Mouse (Mus musculus) cerebellum, adult 18-20 months (tissue): ENCODE data around the gene Ncf1.

Experiments
- DNase-seq, 2 experiments: peaks; one replicate each; pipeline ENCODE4 v3.0.0; 2021

Gene Ncf1

DNA sequence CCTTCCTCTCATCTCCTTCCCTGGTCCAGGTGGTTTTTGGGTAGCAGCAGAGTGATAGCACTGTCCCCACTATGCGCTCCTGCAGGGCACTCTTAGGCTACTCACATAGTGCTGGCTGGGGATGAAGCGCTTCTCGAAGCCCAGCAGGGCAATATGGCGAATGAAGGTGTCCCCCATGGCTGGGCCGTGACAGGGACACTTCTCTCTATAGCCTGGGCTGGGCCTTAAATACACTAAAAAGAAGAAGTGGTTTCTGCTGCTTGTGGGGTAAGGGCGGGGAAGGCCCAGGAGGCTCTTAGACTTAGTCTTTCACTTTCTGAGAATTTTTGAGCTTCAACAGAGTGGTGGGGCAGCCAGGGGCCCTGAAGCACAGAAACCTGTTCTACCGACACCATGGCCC is at the start of gene Ncf1:
Gene Ncf1 (minus strand): TSS at position 235 of the 400 bp plus-strand sequence.
- no peak for DNase-seq

DNA sequence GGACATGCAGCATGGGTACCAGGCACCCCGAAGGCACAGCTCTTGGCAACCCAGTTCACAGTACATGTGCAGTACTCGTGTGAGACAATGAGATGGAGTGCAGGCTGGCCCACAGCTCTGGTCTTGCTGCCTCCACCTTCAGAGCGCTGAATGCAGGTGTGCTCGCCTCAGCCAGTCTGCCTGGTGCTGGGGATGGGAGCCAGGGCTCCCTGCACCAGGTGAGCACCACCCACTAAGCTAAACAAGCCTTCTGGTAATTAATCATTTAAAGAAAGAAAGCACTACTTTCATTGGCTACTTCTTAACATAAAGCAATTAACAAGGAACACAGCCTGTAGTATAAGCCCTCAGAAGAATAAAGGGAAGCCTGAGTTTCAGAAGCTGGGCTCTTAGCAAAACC is 47.7 kb upstream of the Ncf1 start:
- DNase-seq, result no peak

DNA sequence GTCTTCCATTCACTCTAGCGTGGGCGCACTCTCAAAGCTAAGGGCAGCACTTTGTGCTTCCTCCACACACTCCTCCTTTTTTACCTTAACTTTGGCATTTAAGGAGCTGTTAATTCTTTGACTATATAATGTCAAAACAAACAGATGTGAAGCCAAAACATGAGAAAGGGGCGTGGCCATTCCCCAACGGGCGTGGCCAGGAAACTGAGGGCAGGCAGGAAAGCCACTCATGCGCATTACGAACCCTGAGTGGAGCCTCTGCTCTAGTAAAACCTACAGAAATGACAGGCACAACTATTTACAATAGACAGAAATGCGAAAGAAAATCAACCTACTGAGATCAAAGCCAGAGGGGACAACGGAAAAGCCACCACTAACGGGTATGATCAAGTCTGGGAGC is 46.1 kb upstream of the Ncf1 start:
- DNase-seq, result no peak

DNA sequence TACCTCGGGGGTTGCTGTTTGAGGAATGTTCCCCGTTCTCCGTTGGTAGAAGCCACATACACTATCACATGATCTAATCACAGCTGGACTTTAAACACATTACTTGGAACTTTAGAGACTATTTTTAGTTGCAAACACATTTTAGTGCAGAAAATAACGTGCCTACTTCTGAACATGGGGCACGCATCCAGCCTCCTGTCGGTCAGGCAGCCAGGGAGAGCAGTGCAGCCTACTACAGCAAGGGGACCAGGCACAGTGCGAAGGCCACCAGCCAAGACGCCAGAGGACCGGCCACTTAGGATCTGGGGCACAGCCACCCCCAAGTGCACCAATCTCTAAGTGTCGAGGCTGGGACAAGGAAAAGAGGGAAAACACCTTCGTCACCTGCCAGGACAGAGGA is 45.6 kb upstream of the Ncf1 start:
- DNase-seq, result no peak

DNA sequence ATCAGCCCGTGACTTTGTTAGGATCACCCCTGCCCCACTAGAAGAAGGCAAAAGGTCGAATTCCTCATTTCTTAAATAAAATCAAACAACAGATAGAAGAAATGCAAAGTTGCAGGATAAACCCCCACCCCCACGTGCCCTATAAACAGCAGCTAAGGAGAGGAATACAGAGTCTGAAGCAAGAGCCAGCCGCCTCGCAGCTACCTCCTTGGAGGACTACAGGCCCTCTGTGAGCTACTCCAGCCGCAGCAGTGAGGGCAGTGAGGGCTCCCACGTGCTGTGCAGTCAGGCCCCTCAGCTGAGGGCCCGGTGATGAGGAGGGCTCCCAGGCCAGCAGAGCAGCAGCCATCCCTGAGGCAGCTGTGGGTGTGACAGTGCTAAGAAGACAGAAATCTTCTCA is 44.3 kb upstream of the Ncf1 start:
- no peak for DNase-seq

DNA sequence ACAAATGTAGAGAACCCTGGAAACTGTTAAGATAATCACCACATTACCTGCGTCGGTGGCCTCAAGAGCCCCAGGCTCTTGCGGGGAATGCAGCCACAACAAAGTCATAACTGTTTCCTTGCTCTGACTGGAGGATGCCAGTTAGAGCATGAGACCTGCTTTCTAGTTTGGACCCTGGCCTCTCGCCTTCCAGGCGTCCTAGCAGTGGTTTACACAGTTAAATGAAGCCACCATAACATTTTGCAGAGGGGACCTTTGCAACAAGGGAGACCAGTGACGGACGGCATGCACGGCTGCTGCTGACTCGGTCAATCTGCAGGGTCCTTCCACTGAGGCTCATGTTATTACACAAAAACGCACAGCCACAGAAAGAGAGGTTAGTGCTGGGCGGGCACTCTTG is 43.3 kb upstream of the Ncf1 start:
- DNase-seq, result no peak

DNA sequence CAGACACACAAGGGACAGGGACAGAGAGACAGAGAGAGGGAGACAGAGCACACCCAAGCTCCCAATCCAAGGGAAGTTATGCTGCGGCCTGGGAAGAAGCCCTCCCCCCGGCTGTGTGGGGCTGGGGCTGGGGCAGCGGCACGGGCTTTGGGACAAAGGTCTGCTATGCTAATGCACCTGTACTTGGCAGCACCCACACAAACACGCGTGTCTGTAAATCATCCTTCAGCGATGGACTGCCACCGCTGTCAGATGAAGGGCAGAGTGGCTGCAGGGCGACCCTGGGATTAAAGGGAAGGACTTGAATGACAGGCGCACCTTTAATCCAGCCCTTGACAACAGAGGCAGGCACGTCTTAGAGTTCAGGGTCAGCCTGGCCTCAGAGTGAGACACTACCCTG is 42.0 kb upstream of the Ncf1 start:
- DNase-seq, result no peak

DNA sequence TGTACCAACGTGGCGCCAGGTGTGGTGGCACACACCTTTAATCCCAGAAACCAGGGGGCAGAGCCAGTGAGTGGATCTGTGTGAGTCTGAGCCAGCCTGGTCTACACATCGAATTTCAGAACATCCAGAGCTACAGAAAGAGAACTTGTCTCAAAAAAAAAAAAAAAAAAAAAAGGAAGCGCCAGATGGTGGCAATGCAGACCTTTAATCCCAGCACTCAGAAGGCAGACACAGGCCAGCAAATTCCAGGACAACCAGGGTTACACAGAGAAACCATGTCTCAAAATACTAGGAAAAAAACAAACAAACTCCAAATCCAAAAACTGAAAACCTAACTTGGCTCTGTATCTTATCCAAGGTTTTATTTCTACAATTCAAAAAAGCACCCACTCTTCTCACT is 41.1 kb upstream of the Ncf1 start:
- no peak for DNase-seq

DNA sequence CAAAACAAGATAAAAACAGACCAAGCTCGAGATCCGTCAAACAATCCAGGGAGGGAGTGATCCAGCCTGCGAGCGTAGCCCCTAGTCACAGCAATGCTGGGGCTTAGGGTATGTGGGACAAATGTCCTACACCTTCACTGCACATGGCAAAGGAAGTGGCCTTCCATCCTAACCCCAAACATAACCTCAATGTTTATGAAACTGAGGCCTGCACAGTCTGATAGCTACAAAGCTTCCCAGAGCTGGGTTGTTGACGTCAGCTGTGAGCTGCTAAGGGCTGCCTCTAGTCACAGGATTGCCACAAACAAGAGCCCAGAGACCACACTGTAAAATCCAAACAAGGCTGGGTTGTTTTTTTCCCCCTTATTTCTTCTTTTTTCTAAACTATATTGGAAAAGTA is 40.3 kb upstream of the Ncf1 start:
- DNase-seq, result no peak

DNA sequence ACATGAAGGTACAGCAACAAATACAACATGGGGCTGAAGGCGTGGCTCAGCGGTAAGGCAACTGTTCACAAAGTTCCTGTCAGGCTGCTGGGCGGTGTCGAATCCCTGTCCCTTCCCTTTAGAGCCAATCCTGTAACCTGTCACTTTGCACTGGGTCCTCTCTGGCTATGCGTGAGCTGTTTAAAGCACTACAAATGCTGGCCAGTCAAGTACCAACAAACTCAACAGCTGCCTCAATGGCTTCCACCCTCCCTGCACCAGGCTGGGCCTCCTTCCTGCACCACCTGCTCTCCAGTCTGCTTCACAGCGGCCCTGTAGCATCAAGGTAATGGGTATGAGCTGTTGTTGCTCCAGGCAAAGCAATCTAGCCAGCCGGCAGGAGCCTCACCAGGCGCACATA is 39.3 kb upstream of the Ncf1 start:
- no peak for DNase-seq

DNA sequence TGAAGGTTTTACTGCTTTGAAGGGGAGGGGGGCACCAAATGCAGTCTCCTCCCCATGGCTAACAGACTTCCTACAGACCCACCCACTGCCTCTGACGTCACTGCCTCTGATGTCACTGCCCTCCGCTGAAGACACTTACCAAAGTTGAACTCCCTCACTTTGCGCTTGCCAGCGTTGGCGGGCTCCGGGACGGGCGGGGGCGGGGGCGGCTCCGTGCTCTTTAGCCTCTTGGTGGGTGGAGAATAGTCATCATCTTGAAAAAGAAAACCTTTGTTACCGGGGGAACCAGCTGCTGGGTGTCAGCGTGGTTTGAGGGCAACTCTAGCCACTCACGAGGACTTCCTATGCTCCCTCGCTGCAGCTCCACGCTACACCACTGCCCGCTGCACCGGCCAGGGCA is 37.0 kb upstream of the Ncf1 start:
- DNase-seq, result no peak

DNA sequence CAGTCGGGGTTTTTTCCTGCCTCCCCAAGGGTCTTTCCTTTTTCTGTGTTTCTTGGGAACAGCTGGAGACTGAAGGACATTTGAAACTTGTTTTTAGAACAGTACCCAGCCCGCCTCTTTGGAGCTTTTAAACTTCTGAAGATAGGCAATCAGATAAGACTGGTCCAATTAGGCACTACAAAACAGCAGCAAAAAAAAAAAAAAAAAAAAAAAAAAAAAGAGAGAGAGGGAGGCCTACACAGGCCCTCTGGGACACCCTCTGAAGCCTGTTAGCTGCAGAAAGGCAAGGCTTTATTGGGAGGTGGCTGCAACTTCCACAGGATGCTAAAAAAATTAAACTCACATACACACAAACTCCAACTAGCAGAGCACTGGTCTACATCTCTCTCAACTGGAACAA is 36.5 kb upstream of the Ncf1 start:
- DNase-seq, result no peak

DNA sequence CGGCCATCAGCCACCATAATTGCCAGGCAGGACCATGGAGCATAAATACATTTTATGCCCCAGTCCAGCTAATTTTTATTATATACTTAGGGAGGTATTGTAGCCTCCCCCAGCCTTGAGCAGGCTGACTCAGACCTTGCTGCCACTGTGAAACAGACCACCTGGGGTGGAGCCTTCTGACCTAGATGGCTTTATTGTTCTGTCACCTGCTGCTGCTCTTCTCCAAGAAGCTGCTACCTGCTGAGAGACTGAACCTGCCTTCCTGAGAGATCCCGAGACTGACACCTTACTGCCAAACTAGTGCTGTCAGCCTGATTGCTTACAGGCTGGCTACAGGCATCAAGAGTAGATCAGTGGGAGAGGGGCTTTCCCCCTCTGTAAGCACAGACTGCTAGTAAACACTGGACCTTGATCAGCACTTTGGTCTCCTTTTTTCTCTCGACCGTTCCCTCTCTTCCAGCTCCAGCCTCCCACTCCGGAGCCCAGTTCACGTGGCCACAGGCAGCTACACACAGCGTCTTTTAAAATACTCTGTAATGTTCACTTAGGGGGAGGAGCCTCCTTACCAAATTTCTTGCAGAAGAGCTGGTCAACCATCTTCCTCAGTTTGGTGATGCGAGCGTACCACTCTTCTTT is 30.7 kb upstream of the Ncf1 start:
- peak; percentile 21 to 34 for DNase-seq

DNA sequence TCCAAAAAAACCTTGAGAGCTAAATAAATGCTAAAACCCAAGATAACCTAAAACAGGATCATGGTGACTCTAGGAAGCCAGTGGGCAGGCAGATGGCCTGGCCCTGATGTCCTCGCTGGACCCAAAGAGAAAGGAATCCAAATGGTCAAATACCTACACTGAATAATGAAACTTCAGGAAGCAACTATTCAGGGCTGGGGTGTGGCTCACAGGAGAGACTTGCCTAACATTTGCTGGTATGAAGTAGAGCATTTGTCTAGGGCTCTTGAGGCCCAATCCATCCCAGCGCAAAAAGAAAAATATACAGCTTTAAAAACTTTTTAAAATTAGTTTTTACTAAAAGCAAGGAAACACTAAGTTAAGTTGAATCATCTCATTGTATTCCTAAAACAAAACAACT is 29.5 kb upstream of the Ncf1 start:
- no peak for DNase-seq

DNA sequence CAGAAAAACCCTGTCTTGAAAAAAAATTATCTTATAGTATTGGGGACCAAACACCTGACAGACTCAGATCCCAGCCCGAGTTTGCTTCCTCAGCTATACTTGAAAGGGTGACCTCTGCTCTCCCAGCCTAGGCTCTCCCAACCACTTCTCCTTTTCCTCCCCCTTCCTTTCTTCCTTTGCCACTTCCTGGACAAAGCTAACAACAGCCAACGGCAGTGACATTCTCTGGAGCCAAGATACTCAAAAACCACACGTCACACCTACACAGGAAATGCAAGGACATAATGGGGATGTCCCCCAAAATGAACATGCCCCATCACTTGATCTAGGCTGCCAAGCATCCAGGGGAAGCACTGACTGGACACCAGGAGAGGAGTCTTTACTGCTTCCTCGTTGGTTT is 29.0 kb upstream of the Ncf1 start:
- DNase-seq, result no peak

DNA sequence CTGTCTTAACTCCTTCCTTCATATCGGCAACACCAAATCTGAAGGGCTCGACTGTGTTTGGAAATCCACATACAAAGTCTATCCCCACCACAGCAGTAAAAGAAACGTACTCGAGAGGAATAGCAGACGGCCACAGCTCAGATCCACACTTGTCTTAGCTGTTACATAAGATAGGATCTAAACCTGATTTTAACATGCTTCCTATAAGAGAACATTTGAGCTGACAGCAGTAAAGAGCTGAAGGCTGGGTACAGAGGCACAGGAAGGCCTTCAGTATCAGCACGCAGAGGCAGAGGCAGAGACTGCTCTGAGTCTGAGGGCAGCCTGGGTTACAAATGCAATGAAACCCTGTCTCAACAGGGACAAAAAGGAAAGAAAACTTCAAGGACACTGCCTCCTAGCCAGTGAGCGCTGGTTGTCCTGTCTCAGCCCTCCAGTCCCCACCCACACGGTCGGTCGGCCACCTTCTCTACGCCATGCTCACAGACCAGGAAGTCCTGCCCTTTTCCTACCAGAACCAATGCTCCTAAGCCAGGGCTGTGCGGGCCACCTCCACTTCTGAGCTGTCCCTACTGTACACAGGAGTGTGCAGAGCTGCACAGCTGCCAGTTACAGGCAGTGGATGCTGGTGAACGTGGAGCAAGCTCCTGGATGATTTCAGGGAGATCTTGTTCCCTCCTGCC is 28.1 kb upstream of the Ncf1 start:
- no peak for DNase-seq

DNA sequence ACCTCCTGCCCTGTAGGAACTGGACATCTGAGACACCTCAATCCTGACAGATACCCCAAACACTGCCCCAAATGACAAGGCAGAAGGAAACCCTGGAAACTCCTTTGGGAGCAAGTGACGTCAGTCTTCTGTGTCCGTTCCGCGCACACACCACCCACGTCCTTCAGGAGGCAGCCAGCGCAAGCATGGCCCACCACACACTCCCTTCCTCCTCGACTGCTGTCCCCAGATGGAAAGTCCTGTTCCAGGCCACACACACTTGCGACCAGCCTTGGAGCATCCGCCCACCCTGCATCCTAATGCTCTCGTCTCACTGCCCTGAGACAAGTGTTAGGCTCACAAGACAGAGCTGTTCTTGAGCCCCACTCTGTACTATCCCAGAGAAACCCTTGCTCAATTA is 25.9 kb upstream of the Ncf1 start:
- DNase-seq, result no peak

DNA sequence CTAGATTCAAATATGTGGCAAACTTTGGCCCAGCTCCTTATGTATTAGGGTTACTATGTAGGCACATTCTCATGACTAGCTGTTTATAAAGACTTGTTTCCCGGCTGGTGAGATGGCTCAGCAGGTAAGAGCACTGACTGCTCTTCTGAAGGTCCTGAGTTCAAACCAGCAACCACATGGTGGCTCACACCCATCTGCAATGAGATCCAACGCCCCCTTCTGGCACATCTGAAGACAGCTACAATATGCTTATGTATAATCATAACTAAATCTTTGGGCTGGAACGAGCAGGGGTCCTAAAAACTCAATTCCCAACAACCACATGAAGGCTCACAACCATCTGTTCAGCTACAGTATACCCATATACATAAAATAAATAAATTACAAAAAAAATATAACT is 24.4 kb upstream of the Ncf1 start:
- no peak for DNase-seq

DNA sequence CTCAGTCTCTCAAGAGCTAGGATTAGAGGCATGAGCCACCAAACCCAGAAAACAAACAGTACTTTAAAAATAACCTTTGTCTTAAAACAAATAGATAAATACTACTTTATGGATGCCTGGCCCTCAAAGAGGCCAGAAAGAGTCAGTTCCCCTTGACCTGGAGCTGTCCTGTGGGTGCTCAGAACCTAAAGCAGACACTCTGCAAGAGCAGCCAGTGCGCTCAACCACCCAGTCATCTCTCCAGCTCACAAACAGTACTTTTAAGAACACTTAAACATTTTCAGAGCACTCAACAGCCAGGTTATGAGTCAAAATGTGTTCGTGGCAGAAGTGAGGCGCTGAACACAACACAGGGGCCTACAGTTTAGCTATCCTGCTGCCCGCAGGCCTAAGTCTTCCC is 21.7 kb upstream of the Ncf1 start:
- DNase-seq, result no peak

DNA sequence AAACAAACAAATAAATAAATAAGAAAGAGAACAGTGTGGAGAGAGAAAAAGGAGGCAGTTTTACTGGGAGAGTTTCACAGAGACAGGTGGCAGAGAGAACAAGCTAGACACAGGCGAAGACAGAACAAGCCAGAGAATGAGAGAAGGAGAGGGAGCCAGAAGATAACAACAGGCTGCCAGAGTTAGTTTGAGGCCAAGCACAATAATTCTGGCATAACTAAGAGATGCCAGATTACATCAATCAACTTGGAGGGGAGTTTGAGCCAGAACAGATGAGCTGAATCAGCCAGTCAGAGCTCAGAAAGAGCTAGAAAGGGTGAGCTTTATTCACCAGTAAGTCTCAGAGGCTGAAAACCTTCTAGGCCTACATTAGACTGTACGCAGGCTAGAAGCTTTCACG is 21.2 kb upstream of the Ncf1 start:
- DNase-seq, result no peak

DNA sequence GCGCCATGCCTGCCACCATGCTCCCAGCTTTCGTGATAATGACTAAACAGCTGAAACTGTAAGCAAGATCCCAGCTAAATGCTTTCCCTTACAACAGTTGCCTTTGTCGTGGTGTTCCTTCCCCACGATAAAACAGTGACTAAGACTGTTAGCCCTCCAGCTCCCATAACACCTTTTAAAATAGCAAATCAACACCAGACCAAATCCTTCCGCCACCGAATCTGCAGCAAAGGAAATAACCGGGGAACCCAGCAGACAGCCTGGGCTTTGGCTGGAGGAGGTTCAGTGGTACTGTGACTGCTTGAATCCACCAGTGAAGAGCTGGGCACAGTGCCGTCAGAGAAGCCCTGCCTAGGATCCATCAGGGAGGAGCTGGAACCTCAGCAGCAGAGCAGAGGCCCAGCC is 19.8 kb upstream of the Ncf1 start:
- DNase-seq, result no peak

DNA sequence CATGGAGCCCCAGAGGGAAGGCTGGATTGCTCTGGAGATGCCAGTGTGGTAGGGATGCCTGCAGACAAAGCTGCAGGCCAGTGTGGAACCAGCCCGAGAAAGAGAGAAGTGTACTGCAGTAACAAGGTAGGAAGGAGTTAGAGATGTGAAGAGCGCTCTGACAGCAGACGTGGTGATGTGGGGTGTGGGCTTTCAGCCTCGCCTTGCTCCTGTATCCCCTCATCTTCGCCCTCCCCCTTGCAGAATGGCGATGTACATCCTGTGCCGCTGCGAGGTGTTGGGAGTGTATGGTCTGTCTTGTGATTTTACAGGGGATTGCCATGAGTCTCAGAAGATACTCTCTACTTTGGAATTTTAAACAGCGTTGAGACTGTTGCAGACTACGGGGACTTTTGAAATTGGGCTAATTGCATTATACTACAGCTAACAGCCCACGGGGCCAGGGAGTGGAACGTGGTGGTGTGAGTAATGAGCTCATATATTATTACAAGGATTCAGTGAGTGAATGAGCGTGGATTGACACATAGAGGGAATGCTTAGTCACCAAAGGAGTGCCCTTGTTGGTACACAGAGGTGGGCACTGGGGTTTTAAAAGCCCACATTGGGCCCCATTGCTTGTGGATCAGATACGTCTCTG is 19.3 kb upstream of the Ncf1 start:
- DNase-seq, result no peak

DNA sequence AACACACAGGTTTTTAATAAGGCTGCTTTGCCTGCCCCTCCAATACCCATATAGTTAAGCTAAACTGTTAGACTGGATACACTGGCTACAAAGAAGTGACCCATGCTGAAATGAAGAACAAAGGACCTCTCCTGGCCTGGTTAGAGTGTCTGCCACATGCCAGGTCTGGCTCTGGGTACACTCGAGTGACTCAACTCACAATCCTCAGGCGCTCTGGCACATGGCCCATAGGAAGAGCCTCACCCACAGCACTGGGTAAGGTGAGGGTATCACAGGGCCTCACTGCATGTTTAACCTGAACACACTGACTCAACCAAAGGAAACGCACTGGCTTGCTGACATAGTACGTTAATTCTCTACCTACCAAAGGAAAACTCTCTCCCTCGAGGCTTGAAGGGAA is 16.7 kb upstream of the Ncf1 start:
- DNase-seq, result no peak

DNA sequence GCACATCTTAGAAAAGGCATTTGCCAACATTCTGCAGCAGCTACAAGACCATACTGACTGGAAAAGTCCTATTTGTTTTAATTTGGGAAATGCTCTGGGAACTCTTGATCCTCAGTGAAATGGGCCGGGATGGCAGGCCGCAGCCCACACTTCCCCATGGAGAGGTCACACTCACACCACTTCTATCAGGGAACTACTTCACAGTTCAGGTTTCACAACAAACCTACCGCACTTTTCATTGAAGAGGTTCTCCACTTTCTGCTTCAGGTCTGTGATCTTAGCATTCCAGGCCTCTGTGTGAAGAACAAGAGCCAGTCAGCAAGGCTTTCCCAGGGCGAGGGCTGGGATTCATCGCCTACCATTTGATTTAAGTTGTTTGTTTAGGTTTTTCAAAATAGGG is 15.5 kb upstream of the Ncf1 start:
- no peak for DNase-seq
